Mouse (Mus musculus) limb, embryonic 15.5 days (tissue): ENCODE measurements around the gene Zfp954. TPM values are rescaled to one million over a fixed set of nuclear protein-coding genes. Genes with fewer than 3 reads are reported as not detected.
"Not testable (repeated sequence)": the region's sequence is repeated elsewhere in the genome, so short reads cannot be mapped to it uniquely, and the experiment has no call there.

Experiments
- ATAC-seq: fragments of 200-750 bp; cut with Nextera tagmentation; 2 replicates; pipeline ENCODE4 v1.8.0; 2017; ENCODE audit warnings: low read depth, moderate TSS enrichment; ENCODE audit not compliant: insufficient number of reproducible peaks, low FRiP score, low TSS enrichment
- H3K27ac ChIP-seq: fragments of 300-500 bp; sonication (generic); 2 replicates; pipeline ENCODE4 v1.5.1; 2015; ENCODE audit warnings: moderate library complexity, mild to moderate bottlenecking, inconsistent platforms
- H3K27me3 ChIP-seq: fragments of 300-500 bp; sonication (generic); 2 replicates; pipeline ENCODE4 v1.6.1; 2015; ENCODE audit warnings: inconsistent platforms
- H3K36me3 ChIP-seq: fragments of 300-500 bp; sonication (generic); 2 replicates; pipeline ENCODE4 v1.6.1; 2015; ENCODE audit warnings: inconsistent platforms
- H3K4me1 ChIP-seq: fragments of 300-500 bp; sonication (generic); 2 replicates; pipeline ENCODE4 v1.6.1; 2015; ENCODE audit warnings: inconsistent platforms
- H3K4me2 ChIP-seq: fragments of 300-500 bp; sonication (generic); 2 replicates; pipeline ENCODE4 v1.6.1; 2015; ENCODE audit warnings: mild to moderate bottlenecking, inconsistent platforms
- H3K4me3 ChIP-seq: fragments of 300-500 bp; sonication (generic); 2 replicates; pipeline ENCODE4 v1.5.1; 2015; ENCODE audit warnings: mild to moderate bottlenecking, inconsistent platforms
- H3K9ac ChIP-seq: fragments of 300-500 bp; sonication (generic); 2 replicates; pipeline ENCODE4 v1.6.1; 2015; ENCODE audit warnings: inconsistent platforms
- H3K9me3 ChIP-seq: fragments of 300-500 bp; sonication (generic); 2 replicates; pipeline ENCODE4 v1.6.1; 2016; ENCODE audit warnings: inconsistent platforms
- WGBS: fragments of 180-500 bp; shearing (Covaris S2); methylation state at CpG from one replicate; pipeline ENCODE4 v1.1.7; 2015; 5-methylcytosine and 5-hydroxymethylcytosine counted together
- polyA plus RNA-seq: library from polyadenylated mRNA; unstranded; fragments of >200 nt; fragmentation: Nextera tagmentation; extraction: Ambion mirVana; gene quantifications from 2 replicates; pipeline ENCODE4 v1.2.1, GENCODE M21; 2015

Zfp954 gene
- polyA plus RNA-seq, result 13.6 and 14.1 TPM in 2 replicates

DNA sequence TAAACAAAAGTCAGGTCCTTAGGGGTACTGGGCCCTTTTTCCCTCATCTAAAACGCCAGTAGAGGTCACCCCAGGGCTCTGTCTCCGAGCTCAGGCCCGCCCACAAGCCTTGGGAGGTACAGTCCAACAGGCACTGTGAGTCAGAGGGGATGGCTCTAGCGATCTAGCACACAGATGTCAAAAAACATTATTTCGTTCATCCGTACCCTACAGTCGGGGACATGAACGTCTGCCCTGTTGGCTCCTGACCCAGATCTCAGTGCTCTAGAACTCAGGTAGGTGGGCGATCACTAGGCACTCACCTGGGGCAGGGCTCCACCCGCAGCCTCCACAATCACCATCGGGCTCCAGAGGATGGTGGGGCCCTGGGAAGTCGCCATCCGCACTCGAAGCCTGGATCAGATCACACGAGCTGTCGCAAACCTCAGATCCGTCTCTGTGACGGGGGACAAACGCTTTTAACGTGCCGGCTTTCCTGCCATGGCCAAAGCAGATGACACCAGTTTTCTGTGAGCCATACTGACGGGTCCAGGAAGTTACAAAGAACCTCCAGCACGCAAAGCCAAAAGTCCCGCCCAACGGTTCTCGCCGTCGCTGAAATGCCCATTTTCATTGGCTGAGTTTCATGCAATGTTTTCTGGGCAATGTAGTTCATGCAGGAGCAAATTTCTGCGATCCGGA is at the start of gene Zfp954:
TSS of gene Zfp954 (minus strand) at position 568 of the 681 bp plus-strand sequence.
- 0% methylated on average over 30 of the region's 30 CpGs for WGBS
- no peaks in the 10 kb centered on the region for H3K27me3 ChIP-seq
- peak within 1 kb of the TSS; percentile 57 for H3K4me2 ChIP-seq
- no peaks in the 10 kb centered on the region for H3K9me3 ChIP-seq
- ATAC-seq, result peak; percentile 88
- peak within 1 kb of the TSS; percentile 64 for H3K4me3 ChIP-seq
- H3K9ac ChIP-seq, result peak within 1 kb of the TSS; percentile 56
- H3K36me3 ChIP-seq, result peaks cover 31% of the 10 kb centered on the region
- peaks cover 9% of the 10 kb centered on the region for H3K4me1 ChIP-seq
- H3K27ac ChIP-seq, result peak within 1 kb of the TSS; percentile 73

DNA sequence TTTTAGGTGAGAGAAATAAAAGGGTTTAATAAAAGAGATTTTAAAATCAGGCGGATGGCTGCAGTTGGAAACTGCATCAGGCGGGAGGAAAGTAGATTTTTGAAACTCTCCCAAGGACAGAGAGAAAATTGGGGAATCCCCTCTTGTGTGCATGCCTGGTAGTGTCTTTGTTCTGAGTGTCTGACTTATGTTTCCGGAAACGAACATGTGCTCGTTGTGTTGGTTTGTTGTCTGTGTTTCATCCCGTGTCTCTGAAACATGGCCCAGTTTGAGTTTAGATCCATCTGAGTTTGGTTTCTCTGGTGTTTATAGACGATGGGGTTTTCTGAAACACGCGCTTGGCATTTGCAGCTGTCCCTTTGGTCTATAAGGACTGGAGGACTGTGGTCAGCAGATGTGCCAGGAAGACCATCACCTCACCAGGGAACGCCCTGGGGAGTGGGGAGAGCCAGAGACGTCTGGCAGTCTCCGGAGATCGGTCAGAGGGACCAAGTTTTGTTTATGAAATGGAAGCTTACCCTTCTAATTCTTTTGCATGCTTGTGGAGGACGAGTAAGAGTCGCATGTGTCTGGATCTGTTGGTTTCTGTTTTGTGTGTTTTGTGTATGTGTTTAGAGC is 24.8 kb upstream of the Zfp954 start:
- H3K36me3 ChIP-seq, result no peaks in the 10 kb centered on the region
- no peak for ATAC-seq
- no peaks in the 10 kb centered on the region for H3K9me3 ChIP-seq
- H3K27me3 ChIP-seq, result no peaks in the 10 kb centered on the region
- no peaks in the 10 kb centered on the region for H3K4me1 ChIP-seq
- H3K9ac ChIP-seq, result no peak overlapping the region
- H3K4me2 ChIP-seq, result no peak overlapping the region
- no peak overlapping the region for H3K4me3 ChIP-seq
- no peak overlapping the region for H3K27ac ChIP-seq
- 89% methylated on average over 15 of the region's 15 CpGs for WGBS

DNA sequence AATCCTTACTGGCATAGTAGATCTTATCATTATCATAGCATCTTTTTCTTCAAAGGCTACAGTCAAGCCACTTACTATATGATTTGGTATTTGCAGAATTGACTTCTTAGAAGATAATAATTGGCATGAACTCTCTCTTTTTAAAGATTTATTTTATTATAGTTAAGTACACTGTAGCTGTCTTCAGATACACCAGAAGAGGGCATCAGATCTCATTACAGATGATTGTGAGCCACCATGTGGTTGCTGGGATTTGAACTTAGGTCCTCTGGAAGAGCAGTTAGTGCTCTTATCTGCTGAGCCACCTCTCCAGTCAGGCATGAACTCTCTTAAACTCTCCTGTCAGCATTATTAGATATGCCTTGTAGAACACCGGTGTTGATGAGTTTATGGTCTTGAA is 22.9 kb upstream of the Zfp954 start:
- WGBS, result 85% methylated on average over 1 of the region's 1 CpGs
- no peak for ATAC-seq
- H3K9me3 ChIP-seq, result no peaks in the 10 kb centered on the region
- no peaks in the 10 kb centered on the region for H3K27me3 ChIP-seq
- H3K4me2 ChIP-seq, result no peak overlapping the region
- no peak overlapping the region for H3K27ac ChIP-seq
- H3K36me3 ChIP-seq, result no peaks in the 10 kb centered on the region
- no peak overlapping the region for H3K9ac ChIP-seq
- H3K4me3 ChIP-seq, result no peak overlapping the region
- H3K4me1 ChIP-seq, result no peaks in the 10 kb centered on the region

DNA sequence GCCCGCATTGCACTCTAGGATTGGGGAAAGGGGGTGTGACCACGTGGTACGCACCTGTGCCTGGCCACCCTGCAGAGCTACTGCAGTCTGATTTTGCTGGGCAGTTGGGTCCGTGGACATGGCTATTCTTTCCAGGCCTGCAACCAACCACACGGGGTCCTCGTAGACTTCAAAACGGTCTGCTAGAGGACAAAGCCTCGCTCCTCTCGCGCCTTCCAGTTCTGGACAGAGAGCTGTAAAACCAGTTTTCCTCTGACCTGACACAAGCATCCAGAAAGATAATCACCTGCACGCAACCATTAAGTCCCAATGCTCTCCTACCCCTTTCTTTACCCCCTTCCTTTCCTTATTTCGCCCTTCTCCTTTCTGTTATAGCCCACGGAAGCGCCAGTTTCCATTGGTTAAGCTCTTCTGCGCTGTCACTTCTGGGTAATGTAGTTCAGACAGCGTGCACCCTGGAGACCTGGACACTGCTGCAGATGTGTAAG is 15.1 kb upstream of the Zfp954 start, which contains the start of gene Zfp773:
TSS of gene Zfp773 (minus strand) at position 377 of the 488 bp plus-strand sequence.
- H3K9ac ChIP-seq, result peak within 1 kb of the TSS; percentile 44; the same call in 1 of the 2 replicates
- ATAC-seq, result peak; percentile 84; the same call in 1 of the 2 replicates
- H3K27me3 ChIP-seq, result no peaks in the 10 kb centered on the region
- peaks cover 5% of the 10 kb centered on the region for H3K4me1 ChIP-seq
- peak within 1 kb of the TSS; percentile 59 for H3K4me2 ChIP-seq
- WGBS, result 7% methylated on average over 16 of the region's 16 CpGs
- peak within 1 kb of the TSS; percentile 55 for H3K4me3 ChIP-seq
- H3K27ac ChIP-seq, result 0 out of 2 replicates have a peak within 1 kb of the TSS, but pooled peaks have one; percentile 11
- H3K36me3 ChIP-seq, result 0 out of 2 replicates have a peak, but pooled peaks cover 3% of the 10 kb centered on the region
- H3K9me3 ChIP-seq, result no peaks in the 10 kb centered on the region

DNA sequence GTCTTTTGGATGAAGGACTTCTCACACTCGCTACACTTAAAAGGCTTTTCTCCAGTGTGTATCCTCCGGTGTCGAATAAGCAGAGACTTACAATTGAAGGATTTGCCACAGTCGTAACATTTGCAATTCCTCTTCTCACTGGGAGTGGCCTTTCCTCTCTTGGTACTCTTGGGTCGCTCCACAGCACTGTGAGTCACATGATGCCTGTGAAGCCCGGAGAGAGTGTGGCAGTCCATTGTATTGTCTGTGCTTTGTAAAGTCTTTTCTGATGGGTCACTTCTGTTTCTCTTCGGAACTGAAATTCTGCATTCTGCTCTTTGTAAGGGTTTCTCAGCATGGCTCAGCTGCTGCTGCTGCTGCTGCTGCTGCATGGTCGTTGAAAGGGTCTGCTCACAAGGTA is 11.5 kb upstream of the Zfp954 start:
- peaks cover 5% of the 10 kb centered on the region for H3K4me1 ChIP-seq
- H3K27me3 ChIP-seq, result no peaks in the 10 kb centered on the region
- 76% methylated on average over 8 of the region's 8 CpGs for WGBS
- no peak overlapping the region for H3K4me3 ChIP-seq
- ATAC-seq, result no peak
- no peak overlapping the region for H3K27ac ChIP-seq
- H3K4me2 ChIP-seq, result no peak overlapping the region
- 0 out of 2 replicates have a peak, but pooled peaks cover 3% of the 10 kb centered on the region for H3K36me3 ChIP-seq
- H3K9me3 ChIP-seq, result no peaks in the 10 kb centered on the region
- H3K9ac ChIP-seq, result no peak overlapping the region

DNA sequence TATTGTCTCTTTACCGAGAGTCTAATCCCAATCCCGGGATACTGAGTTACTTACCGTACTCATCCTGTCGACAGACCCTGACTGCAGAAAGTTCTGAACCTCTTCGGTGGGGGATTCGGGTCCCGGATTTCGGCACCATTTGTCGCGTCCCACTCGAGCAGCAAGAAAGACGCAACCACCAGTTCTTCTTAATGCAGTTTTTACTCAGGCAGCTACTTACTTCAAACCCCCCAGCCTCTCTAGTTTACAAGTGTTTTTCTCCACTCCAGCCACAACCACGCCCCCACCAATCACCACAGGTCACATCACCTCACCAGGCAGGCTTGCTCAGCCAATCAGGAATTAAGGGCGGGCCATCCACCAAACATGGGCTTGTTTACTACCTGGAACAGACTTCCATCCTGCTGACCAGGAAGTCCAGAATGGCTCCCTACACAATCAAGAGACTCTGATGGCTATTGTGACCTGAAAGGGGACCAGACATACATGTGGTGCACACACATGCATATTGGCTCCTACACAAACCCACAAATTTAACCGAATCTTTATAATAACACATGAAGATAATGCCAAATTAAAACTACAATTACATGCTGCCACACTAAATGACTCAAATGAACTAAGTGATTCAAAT is 9.3 kb upstream of the Zfp954 start:
- not testable (repeated sequence) for H3K9ac ChIP-seq, H3K27me3 ChIP-seq, ATAC-seq, H3K27ac ChIP-seq, H3K36me3 ChIP-seq, H3K9me3 ChIP-seq, H3K4me3 ChIP-seq, H3K4me1 ChIP-seq, H3K4me2 ChIP-seq
- 90% methylated on average over 15 of the region's 15 CpGs for WGBS

DNA sequence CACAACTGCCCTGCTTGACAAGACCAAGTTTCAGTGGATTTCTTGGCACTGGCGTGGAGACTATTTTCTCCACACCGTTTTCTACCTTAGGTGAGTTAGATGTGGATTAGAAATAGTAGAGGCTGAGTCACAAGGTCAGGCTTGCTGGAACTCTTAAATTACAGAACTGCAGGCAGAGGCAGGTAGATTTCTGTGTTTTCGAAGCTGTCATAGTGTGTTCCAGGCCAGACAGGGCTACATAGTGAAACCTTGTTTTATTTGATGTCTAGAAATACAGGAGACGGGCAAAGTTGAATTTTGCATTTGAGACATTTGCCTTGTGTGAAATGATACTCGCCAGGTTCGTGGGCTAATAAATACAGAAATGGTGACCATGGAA is 303 bp upstream of the Zfp954 start:
- H3K9ac ChIP-seq, result no peak overlapping the region
- no peaks in the 10 kb centered on the region for H3K9me3 ChIP-seq
- 54% methylated on average over 6 of the region's 6 CpGs for WGBS
- no peak for ATAC-seq
- H3K27ac ChIP-seq, result no peak overlapping the region
- peak overlapping the region; percentile 57 for H3K4me2 ChIP-seq
- peak overlapping the region; percentile 64 for H3K4me3 ChIP-seq
- peaks cover 9% of the 10 kb centered on the region for H3K4me1 ChIP-seq
- no peaks in the 10 kb centered on the region for H3K27me3 ChIP-seq
- H3K36me3 ChIP-seq, result peaks cover 26% of the 10 kb centered on the region

DNA sequence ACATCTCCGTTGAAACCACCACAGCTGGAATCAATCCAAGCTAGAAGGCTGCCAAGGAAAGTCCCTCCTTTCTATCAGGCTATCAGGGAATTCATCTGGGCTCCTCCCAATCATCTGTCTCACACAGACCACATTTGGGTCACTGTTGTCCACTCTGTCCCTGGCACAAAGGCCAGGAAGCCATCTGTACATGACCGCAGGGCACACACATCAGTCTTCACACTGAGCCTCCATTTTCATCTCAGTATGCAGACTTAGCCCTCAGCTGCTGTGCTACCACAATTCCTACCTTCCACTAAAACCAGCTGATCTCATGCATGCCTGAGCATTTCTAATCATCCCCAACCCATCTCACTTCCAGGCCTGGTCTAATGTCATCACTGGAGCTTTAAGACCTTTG is 2.8 kb downstream of the Zfp954 start:
- Histone ChIP-seq H3K4me1 (peaks cover 9% of the 10 kb centered on the region), H3K4me3 (no peak overlapping the region), H3K9ac (no peak overlapping the region), H3K4me2 (no peak overlapping the region), H3K36me3 (peaks cover 50% of the 10 kb centered on the region), H3K27me3 (no peaks in the 10 kb centered on the region), H3K27ac (no peak overlapping the region), H3K9me3 (no peaks in the 10 kb centered on the region)
- 85% methylated on average over 2 of the region's 2 CpGs for WGBS
- no peak for ATAC-seq

DNA sequence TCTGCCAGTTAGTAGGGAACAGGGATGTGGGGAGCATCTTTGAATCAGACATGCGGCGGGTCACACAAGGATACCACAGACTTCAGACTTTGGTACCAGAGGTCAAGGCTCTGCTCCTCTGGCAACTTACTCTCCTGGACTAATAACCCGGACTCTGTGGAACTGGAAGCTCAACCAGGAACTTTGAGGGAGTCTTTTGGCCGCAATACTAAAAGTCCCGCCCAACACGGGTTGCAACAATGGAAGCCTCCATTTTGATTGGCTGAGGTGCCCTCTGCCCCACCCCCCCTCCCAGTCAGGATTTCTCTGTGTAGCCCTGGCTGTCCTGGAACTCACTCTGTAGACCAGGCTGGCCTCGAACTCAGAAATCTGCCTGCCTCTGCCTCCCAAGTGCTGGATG is 12.8 kb downstream of the Zfp954 start:
- ATAC-seq, result no peak
- Histone ChIP-seq H3K4me2 (no peak overlapping the region), H3K9ac (no peak overlapping the region), H3K9me3 (no peaks in the 10 kb centered on the region), H3K4me1 (no peaks in the 10 kb centered on the region), H3K4me3 (no peak overlapping the region), H3K27ac (no peak overlapping the region), H3K27me3 (no peaks in the 10 kb centered on the region), H3K36me3 (no peaks in the 10 kb centered on the region)
- 94% methylated on average over 7 of the region's 7 CpGs for WGBS

Other genes with a start within 250 kb of the Zfp954 start
- gene Aurkc, start 126.2 kb downstream of the Zfp954 start, polyA plus RNA-seq, result not detected in 2 replicates
- gene Zfp773, start 15.3 kb upstream of the Zfp954 start, polyA plus RNA-seq, result 2.0 and 2.5 TPM in 2 replicates
- gene Zfp418, start 49.8 kb upstream of the Zfp954 start, polyA plus RNA-seq, result 2.2 and 2.9 TPM in 2 replicates
- gene Zfp772, start 88.5 kb upstream of the Zfp954 start, polyA plus RNA-seq, result 10.7 TPM in 2 replicates
- gene Vmn2r29, start 125.8 kb upstream of the Zfp954 start, polyA plus RNA-seq, result 0.38 and 1.4 TPM in 2 replicates
- gene Gm45844, start 156.8 kb upstream of the Zfp954 start, polyA plus RNA-seq, result 4.4 and 4.6 TPM in 2 replicates
- gene Clcn4, start 179.4 kb upstream of the Zfp954 start, polyA plus RNA-seq, result 56.4 and 57.0 TPM in 2 replicates
- gene Vmn2r30, start 216.1 kb upstream of the Zfp954 start, polyA plus RNA-seq, result 0.04 TPM in 1 of 2 replicates, not detected in the other